Mouse (Mus musculus) limb, embryonic 10.5 days (tissue): ENCODE results near the gene Tex13a. TPM values are rescaled to one million over a fixed set of nuclear protein-coding genes. Genes with fewer than 3 reads are reported as not detected.

Experiments used
- DNase-seq: peaks from one replicate; pipeline ENCODE4 v3.0.0-alpha.2; 2017; ENCODE audit warnings: low spot score
- H3K27ac ChIP-seq: fragments of 300-500 bp; sonication (generic); 2 replicates; pipeline ENCODE4 v1.5.1; 2016; ENCODE audit warnings: mild to moderate bottlenecking
- H3K27me3 ChIP-seq: fragments of 300-500 bp; sonication (generic); 2 replicates; pipeline ENCODE4 v1.6.1; 2016; ENCODE audit warnings: low read depth, mild to moderate bottlenecking; ENCODE audit not compliant: poor library complexity, severe bottlenecking
- H3K36me3 ChIP-seq: fragments of 300-500 bp; sonication (generic); 2 replicates; pipeline ENCODE4 v1.6.1; 2016; ENCODE audit warnings: mild to moderate bottlenecking, moderate library complexity
- H3K4me1 ChIP-seq: fragments of 300-500 bp; sonication (generic); 2 replicates; pipeline ENCODE4 v1.6.1; 2016
- H3K4me3 ChIP-seq: fragments of 300-500 bp; sonication (generic); 2 replicates; pipeline ENCODE4 v1.5.1; 2016; ENCODE audit warnings: mild to moderate bottlenecking, moderate library complexity
- H3K9me3 ChIP-seq: fragments of 300-500 bp; sonication (generic); replicated peaks from 2 replicates; pipeline ENCODE4 v1.6.1; 2016; ENCODE audit warnings: mild to moderate bottlenecking
- WGBS: fragments of 180-500 bp; shearing (Covaris S2); methylation state at CpG from one replicate; pipeline ENCODE4 v1.1.7; 2016; 5-methylcytosine and 5-hydroxymethylcytosine counted together
- polyA plus RNA-seq: library from polyadenylated mRNA; unstranded; fragments of >200 nt; fragmentation: Nextera tagmentation; extraction: Ambion mirVana; gene quantifications from 2 replicates; pipeline ENCODE4 v1.2.1, GENCODE M21; 2016

The Tex13a gene
- not detected in 2 replicates for polyA plus RNA-seq

GRCm38 (mm10) chrX:138209480-138209879, at the start of gene Tex13a:
TSS of gene Tex13a (minus strand) at chrX:138209580.
- DNase-seq = no peak
- H3K36me3 ChIP-seq = no peaks in the 10 kb centered on the region
- 70% methylated on average over 2 of the region's 3 CpGs for whole genome bisulfite sequencing
- no peaks in the 10 kb centered on the region for H3K9me3 ChIP-seq
- no peaks in the 10 kb centered on the region for H3K4me1 ChIP-seq
- H3K4me3 ChIP-seq = no peak within 1 kb of the TSS
- H3K27ac ChIP-seq = no peak within 1 kb of the TSS
- peaks cover 52% of the 10 kb centered on the region for H3K27me3 ChIP-seq

GRCm38 (mm10) chrX:138234626-138235025, 25.2 kb upstream of the Tex13a start:
- Histone ChIP-seq H3K9me3 (no peaks in the 10 kb centered on the region), H3K4me1 (no peaks in the 10 kb centered on the region), H3K4me3 (no peak overlapping the region), H3K27ac (no peak overlapping the region), H3K27me3 (peaks cover 17% of the 10 kb centered on the region; the same call in 1 of the 2 replicates), H3K36me3 (no peaks in the 10 kb centered on the region)
- 72% methylated on average over 4 of the region's 4 CpGs for WGBS
- DNase-seq = no peak

- no peaks in the 10 kb centered on the region for H3K36me3 ChIP-seq
- H3K4me1 ChIP-seq = no peaks in the 10 kb centered on the region
- DNase-seq = no peak
- WGBS = 25% methylated on average over 3 of the region's 3 CpGs
- 0 out of 2 replicates have a peak, but pooled peaks cover 19% of the 10 kb centered on the region for H3K27me3 ChIP-seq
- no peak overlapping the region for H3K27ac ChIP-seq
- H3K4me3 ChIP-seq = no peak overlapping the region
- no peaks in the 10 kb centered on the region for H3K9me3 ChIP-seq
Measured at GRCm38 (mm10) chrX:138170146-138170545, 39.2 kb downstream of the Tex13a start.
